Mouse (Mus musculus) small intestine, adult 2 months (tissue): ENCODE data around the gene Zdhhc15. TPM values are rescaled to one million over a fixed set of nuclear protein-coding genes. Genes with fewer than 3 reads are reported as not detected.

ENCODE experiments used
- H3K27ac ChIP-seq: fragments of 200-500 bp; 2 replicates; pipeline ENCODE4 v1.5.1; 2012; ENCODE audit warnings: low read depth, low read length, control low read depth, inconsistent platforms; ENCODE audit not compliant: insufficient read depth
- H3K27me3 ChIP-seq: fragments of 200-500 bp; 2 replicates; pipeline ENCODE4 v1.6.1; 2012; ENCODE audit warnings: mild to moderate bottlenecking, moderate library complexity, low read length, inconsistent platforms; ENCODE audit not compliant: control insufficient read depth, insufficient read depth
- H3K36me3 ChIP-seq: fragments of 200-500 bp; 2 replicates; pipeline ENCODE4 v1.6.1; 2012; ENCODE audit warnings: mild to moderate bottlenecking, low read length, control low read depth, inconsistent platforms; ENCODE audit not compliant: control insufficient read depth, insufficient read depth
- H3K4me1 ChIP-seq: fragments of 200-500 bp; 2 replicates; pipeline ENCODE4 v1.6.1; 2012; ENCODE audit warnings: low read length, inconsistent platforms, mixed read lengths; ENCODE audit not compliant: control insufficient read depth, insufficient read depth, insufficient read length
- H3K4me3 ChIP-seq: fragments of 200-500 bp; 2 replicates; pipeline ENCODE4 v1.5.1; 2012; ENCODE audit warnings: low read depth, mild to moderate bottlenecking, control low read depth, inconsistent platforms, low read length, moderate library complexity
- CTCF ChIP-seq: fragments of 200-500 bp; IDR thresholded peaks from 2 replicates; pipeline ENCODE4 v1.5.1; 2012; ENCODE audit warnings: low read depth, mild to moderate bottlenecking, control low read depth, inconsistent platforms, low read length, moderate library complexity, mixed read lengths; ENCODE audit not compliant: insufficient replicate concordance, insufficient read length; ENCODE audit errors: extremely low read depth
- POLR2A ChIP-seq: fragments of 200-500 bp; IDR thresholded peaks from 2 replicates; pipeline ENCODE4 v1.6.1; 2012; ENCODE audit warnings: low read depth, mild to moderate bottlenecking, control low read depth, inconsistent platforms, low read length, moderate library complexity
- WGBS: fragments of 180-500 bp; shearing (Covaris S2); methylation state at CpG from one replicate; pipeline ENCODE4 v1.1.7; 2018; 5-methylcytosine and 5-hydroxymethylcytosine counted together
- polyA plus RNA-seq: library from polyadenylated mRNA; depleted of rRNA; stranded (reverse); fragments of >200 nt; gene quantifications from 2 replicates; pipeline ENCODE4 v1.2.3, GENCODE M21; 2012; rRNA removed

Gene Zdhhc15
- polyA plus RNA-seq, 1 experiment = 0.38 TPM

DNA sequence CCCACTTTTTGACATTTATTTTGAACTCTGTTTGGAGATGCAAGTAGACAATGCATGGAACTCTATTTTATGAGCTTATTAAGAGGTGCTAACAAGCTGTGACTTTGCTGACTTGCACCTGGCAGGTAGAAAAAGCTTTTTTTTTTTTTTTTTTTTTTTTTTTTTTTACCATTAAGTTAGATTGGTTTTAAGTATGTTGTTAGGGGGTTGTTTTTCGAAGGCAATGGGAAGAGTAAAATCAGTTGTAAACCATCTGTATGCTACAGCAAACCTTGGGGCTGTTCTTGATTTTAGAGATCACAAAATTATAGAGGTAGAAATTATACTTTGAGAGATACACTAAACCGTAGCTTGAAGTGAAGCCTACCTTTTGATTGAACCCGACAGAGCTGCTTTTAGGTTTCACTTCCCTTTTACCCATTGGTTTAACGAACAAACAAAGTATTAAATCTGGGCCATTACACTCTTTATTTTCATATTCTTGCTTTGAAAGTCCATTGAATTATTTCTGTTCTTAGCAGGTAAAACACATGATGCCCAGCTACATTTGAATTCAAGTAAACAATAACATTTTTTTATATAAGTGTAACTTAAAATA, 181.9 kb downstream of the Zdhhc15 start:
- H3K36me3 ChIP-seq = no peaks in the 10 kb centered on the region
- H3K4me3 ChIP-seq = no peak overlapping the region
- TF ChIP-seq POLR2A (no peak), CTCF (no peak)
- H3K27me3 ChIP-seq = no peaks in the 10 kb centered on the region
- WGBS = 58% methylated on average over 4 of the region's 4 CpGs
- H3K27ac ChIP-seq = no peak overlapping the region
- peaks cover 6% of the 10 kb centered on the region; the same call in 1 of the 2 replicates for H3K4me1 ChIP-seq

GRCm38 (mm10) chrX:104488036-104488435, 182.8 kb downstream of the Zdhhc15 start:
- peak overlapping the region; percentile 82 for H3K27ac ChIP-seq
- TF ChIP-seq CTCF (no peak), POLR2A (no peak)
- H3K4me1 ChIP-seq = peaks cover 6% of the 10 kb centered on the region; the same call in 1 of the 2 replicates
- no peaks in the 10 kb centered on the region for H3K27me3 ChIP-seq
- H3K36me3 ChIP-seq = no peaks in the 10 kb centered on the region
- H3K4me3 ChIP-seq = no peak overlapping the region
- WGBS = 38% methylated on average over 3 of the region's 3 CpGs

Other genes with a start within 250 kb of the Zdhhc15 start
- gene Uprt, start 188.2 kb downstream of the Zdhhc15 start, polyA plus RNA-seq = 1.9 and 4.1 TPM in 2 replicates
- gene Magee2, start 186.2 kb upstream of the Zdhhc15 start, polyA plus RNA-seq = 0.09 TPM in 1 of 2 replicates, not detected in the other